Mouse (Mus musculus): ENCODE results near the gene Best2. TPM values are rescaled to one million over a fixed set of nuclear protein-coding genes. Genes with fewer than 3 reads are reported as not detected.

Gene Best2
- not detected for total RNA-seq (2021)

- intact Hi-C loops (cut with DNase I): no loop called here
- no peak for DNase-seq
These were observed at the start of gene Best2 for GRCm38 (mm10) chr8:85014431-85014830. Best2 (minus strand) TSS chr8:85014531.

- no peak for DNase-seq
- intact Hi-C loops (cut with DNase I): no loop called here
These were observed 48.3 kb upstream of the Best2 start for GRCm38 (mm10) chr8:85062603-85063002.

- DNase-seq: peak; percentile 93 to 95
- intact Hi-C loops (cut with DNase I): no loop called here
These were observed 45.7 kb upstream of the Best2 start, which contains the start of gene Fbxw9 for GRCm38 (mm10) chr8:85059879-85060616. Fbxw9 (plus strand) TSS chr8:85060055.

GRCm38 (mm10) chr8:85057367-85057766 is 43.0 kb upstream of the Best2 start:
- no peak for DNase-seq
- intact Hi-C loops (cut with DNase I): no loop called here

GRCm38 (mm10) chr8:85043619-85044018 is 29.3 kb upstream of the Best2 start:
- intact Hi-C loops (cut with DNase I): no loop called here
- no peak for DNase-seq

GRCm38 (mm10) chr8:85037681-85038531 is 23.6 kb upstream of the Best2 start:
- DNase-seq: peak; percentile 50 to 65
- intact Hi-C loops (cut with DNase I): no loop called here

- intact Hi-C loops (cut with DNase I): no loop called here
These were observed 23.0 kb upstream of the Best2 start for GRCm38 (mm10) chr8:85037366-85037680.

GRCm38 (mm10) chr8:85036718-85037365 is 22.5 kb upstream of the Best2 start, which contains the start of gene Tnpo2:
Tnpo2 (plus strand) TSS chr8:85036915.
- peak; percentile 94 to 95 for DNase-seq
- intact Hi-C loops (cut with DNase I): loop anchor here (1.0 kb wide), 1 partner anchor 10 kb away; no protein-coding TSS in a partner anchor

More at GRCm38 (mm10) chr8:85037366-85037680, 23.0 kb upstream of the Best2 start:
- DNase-seq: no peak

- DNase-seq: no peak
- intact Hi-C loops (cut with DNase I): loop anchor here (1.0 kb wide), 1 partner anchor 9 kb away; no protein-coding TSS in a partner anchor
These were observed 22.0 kb upstream of the Best2 start for GRCm38 (mm10) chr8:85036381-85036717.

- peak; percentile 32 to 55 for DNase-seq
- intact Hi-C loops (cut with DNase I): loop anchor here (1.0 kb wide), 1 partner anchor 9 kb away; no protein-coding TSS in a partner anchor
These were observed 21.5 kb upstream of the Best2 start for GRCm38 (mm10) chr8:85035728-85036310.

GRCm38 (mm10) chr8:85035165-85035727 is 20.9 kb upstream of the Best2 start:
- no peak for DNase-seq
- intact Hi-C loops (cut with DNase I): no loop called here

- intact Hi-C loops (cut with DNase I): no loop called here
- DNase-seq: peak; percentile 71 to 80
These were observed 20.4 kb upstream of the Best2 start for GRCm38 (mm10) chr8:85034764-85035163.

- intact Hi-C loops (cut with DNase I): no loop called here
- DNase-seq: no peak
These were observed 19.5 kb upstream of the Best2 start for GRCm38 (mm10) chr8:85033867-85034266.

GRCm38 (mm10) chr8:85032622-85033311 is 18.4 kb upstream of the Best2 start:
- intact Hi-C loops (cut with DNase I): no loop called here
- DNase-seq: no peak

GRCm38 (mm10) chr8:85029271-85029670 is 14.9 kb upstream of the Best2 start:
- intact Hi-C loops (cut with DNase I): no loop called here
- no peak for DNase-seq

GRCm38 (mm10) chr8:85027922-85028321 is 13.6 kb upstream of the Best2 start:
- no peak for DNase-seq
- intact Hi-C loops (cut with DNase I): loop anchor here (1.0 kb wide), 1 partner anchor 8 kb away; the partner anchor contains the start of gene Tnpo2

- peak in 1 of 2 experiments; percentile 23 for DNase-seq
- intact Hi-C loops (cut with DNase I): loop anchor here (1.0 kb wide), 1 partner anchor 9 kb away; the partner anchor contains the start of gene Tnpo2
These were observed 13.2 kb upstream of the Best2 start for GRCm38 (mm10) chr8:85027516-85027855.

GRCm38 (mm10) chr8:85026670-85027515 is 12.6 kb upstream of the Best2 start, which contains the start of gene Trir:
Trir (plus strand) TSS chr8:85026823.
- intact Hi-C loops (cut with DNase I): loop anchor here (1.0 kb wide), 1 partner anchor 9 kb away; the partner anchor contains the start of gene Tnpo2
- peak; percentile 98 to 99 for DNase-seq
